Mouse (Mus musculus): ENCODE measurements at regions not wholly inside any gene's neighbourhood (a gene's known extent, or its start where the extent isn't known, plus 50 kb on each side); places are given as distances from the start of the nearest gene placed in this dataset.

DNA sequence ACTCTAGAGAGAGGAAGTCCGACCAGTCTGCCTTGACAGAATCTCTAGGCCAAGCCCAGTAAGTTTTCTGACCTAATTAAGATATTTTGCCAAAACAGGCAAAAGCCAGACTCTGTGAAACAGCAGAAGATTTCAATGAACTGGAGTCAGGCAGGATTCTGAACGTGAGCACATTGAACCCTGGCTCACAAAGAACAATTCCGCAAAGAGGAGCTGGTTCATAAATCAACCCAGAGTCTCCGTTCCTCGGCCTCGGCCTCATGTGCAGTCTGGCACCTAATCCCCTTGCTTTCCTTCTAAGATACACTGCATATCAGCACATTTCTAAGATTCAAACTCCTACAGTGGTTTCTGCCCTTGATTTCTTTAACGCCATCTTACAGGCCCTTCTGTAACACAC, 452.7 kb upstream of the Adamts9 start:
- intact Hi-C loops (cut with DNase I) = no loop called here

- intact Hi-C loops (cut with DNase I) = no loop called here
These were observed 452.0 kb upstream of the Adamts9 start for GRCm38 (mm10) chr6:93395296-93395695.

- intact Hi-C loops (cut with DNase I) = no loop called here
These were observed 450.3 kb upstream of the Adamts9 start for GRCm38 (mm10) chr6:93393551-93393950.

DNA sequence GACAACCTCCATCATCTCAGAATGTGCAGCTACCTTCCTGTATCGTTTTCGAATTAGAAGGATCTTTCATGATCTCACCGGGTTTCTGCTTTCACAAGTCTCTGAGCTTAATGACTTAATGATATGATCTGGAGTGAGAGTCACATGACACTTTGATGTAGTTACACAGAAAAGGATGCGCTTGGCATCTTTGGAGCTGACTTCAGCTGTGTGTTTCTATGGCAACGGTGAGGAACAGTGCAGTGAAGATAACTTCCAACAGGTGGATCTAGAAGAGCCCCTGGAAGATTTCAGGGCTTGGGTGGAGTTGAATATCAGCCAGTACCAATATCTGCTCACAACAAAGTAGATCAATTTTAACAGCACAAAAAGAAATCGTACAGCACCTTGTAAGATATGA, 449.1 kb upstream of the Adamts9 start:
- intact Hi-C loops (cut with DNase I) = no loop called here

DNA sequence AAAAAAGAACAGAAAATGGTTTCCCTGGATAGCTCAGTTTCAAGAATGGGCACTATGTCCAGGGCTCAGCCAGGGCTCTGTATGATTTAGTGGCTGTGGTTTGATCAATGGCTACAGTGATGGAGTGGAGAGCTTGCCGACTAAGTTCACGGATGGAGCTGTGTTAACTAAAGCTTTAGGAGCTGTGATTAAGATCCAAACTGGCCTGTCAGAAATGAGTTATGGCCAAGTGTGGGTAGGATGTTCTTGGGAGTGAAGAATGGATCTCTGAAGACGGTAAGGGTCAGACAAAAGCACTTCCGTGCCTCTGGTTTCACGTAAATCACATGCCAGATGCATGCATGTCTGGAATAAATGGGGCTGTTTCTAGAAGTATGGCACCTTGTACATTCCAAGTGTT, 447.9 kb upstream of the Adamts9 start:
- intact Hi-C loops (cut with DNase I) = no loop called here

- intact Hi-C loops (cut with DNase I) = no loop called here
These were observed 428.0 kb upstream of the Adamts9 start for GRCm38 (mm10) chr6:93371341-93371740.

DNA sequence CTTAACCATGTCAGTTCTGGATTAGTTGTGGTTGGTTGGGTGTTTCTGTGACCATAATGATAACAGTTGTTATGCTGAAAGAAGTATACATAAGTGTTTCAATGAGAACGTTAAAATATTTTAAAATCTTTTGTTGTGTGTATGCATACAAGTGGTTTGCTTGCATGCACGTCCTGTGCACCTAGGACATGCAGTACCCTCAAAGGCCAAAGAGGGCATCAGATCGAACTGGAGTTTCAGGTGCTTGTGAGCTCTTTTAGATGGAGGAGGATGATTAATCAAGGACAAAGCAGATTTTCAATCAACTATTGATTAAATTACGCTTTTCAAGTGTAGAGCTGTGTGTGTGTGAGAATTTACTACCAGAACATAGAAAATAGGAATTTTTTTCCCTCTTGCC, 420.6 kb upstream of the Adamts9 start:
- intact Hi-C loops (cut with DNase I) = no loop called here

- intact Hi-C loops (cut with DNase I) = no loop called here
These were observed 410.2 kb upstream of the Adamts9 start for GRCm38 (mm10) chr6:93353353-93354125.

- intact Hi-C loops (cut with DNase I) = no loop called here
These were observed 406.8 kb upstream of the Adamts9 start for GRCm38 (mm10) chr6:93349936-93350700.

GRCm38 (mm10) chr6:93348141-93348540, 404.8 kb upstream of the Adamts9 start:
- intact Hi-C loops (cut with DNase I) = no loop called here

- intact Hi-C loops (cut with DNase I) = no loop called here
These were observed 385.4 kb upstream of the Adamts9 start for GRCm38 (mm10) chr6:93328683-93329082.

DNA sequence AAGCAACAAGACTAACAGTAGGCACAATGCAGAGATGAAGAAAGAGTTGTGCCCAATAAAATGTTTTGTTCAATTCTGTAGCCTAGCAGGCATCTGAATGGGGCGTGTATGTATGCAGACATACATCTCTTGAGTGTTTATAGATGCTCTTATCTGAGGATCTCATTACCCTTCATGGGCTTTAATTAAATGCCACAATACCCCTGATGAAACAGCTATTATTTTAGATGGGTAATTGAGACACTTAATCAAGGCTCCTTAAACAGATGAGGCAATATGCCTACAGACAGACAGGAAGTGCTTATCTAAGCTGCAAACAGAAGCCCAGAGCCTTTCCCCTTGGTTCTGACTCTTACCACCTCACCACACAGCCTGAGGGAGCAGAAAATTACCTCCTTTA, 384.6 kb upstream of the Adamts9 start:
- intact Hi-C loops (cut with DNase I) = no loop called here

GRCm38 (mm10) chr6:93323881-93324280, 380.6 kb upstream of the Adamts9 start:
- intact Hi-C loops (cut with DNase I) = no loop called here

GRCm38 (mm10) chr6:93314625-93315024, 371.3 kb upstream of the Adamts9 start:
- intact Hi-C loops (cut with DNase I) = no loop called here

GRCm38 (mm10) chr6:93305176-93305575, 361.9 kb upstream of the Adamts9 start:
- intact Hi-C loops (cut with DNase I) = no loop called here

DNA sequence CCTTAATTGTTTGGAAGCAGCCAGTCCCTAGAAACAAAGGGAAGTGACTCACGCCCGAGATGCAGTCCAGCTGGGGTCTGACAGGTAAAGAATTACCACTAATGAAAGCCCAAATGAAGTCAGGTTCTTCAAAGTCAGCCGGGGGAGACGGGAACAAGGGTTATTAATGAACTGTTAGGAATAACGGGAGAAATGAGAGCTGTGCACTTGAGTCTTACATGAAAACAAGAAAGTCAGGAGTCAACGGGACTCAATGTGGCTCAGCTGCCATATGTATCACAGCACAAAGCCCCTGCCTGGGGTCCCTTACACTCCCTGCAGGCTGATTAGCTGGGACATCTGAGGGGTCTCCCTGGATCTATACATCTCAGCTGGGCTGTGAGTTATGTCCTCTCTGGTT, 354.7 kb upstream of the Adamts9 start:
- intact Hi-C loops (cut with DNase I) = no loop called here

GRCm38 (mm10) chr6:93291711-93292110, 348.4 kb upstream of the Adamts9 start:
- intact Hi-C loops (cut with DNase I) = no loop called here

DNA sequence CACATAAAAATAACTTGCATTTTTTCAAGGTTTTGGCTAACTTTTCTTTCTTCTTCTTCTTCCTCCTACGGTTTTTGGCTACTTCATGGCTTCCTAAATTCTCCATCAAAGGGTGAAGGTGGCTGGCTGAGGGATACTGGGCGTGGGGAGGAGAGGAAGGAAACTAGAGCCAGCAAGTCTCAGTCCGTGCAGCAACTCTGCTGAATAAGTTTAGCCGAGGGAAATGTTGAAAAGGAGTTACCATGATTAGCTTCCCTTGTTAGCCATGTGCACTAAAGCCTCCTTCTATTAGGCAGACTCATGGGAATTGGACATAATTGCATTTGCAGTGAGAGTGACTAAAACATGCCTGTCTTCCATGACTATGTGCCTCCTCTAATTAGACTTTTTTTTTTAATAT, 345.1 kb upstream of the Adamts9 start:
- intact Hi-C loops (cut with DNase I) = no loop called here

- intact Hi-C loops (cut with DNase I) = no loop called here
These were observed 342.5 kb upstream of the Adamts9 start for GRCm38 (mm10) chr6:93285796-93286195.

DNA sequence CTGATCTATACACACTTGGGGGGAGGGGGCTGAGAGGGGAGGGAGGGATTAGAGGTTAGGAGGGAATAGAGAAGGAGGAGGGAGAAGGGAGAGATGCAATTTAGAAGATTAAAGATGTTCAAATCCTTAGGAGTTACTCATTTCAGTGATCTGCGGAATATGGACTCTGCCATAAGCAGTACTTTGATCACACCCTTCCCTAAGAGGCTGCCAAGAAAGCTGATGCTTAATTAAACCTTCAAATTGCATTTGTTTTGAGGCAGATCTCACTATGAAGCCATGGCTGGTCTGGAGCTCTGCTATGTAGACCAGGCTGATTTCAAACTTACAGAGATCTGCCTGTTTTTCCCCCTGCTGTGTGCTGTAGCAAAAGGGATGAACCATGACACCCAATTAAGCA, 338.2 kb upstream of the Adamts9 start:
- intact Hi-C loops (cut with DNase I) = no loop called here

GRCm38 (mm10) chr6:93273917-93274513, 330.7 kb upstream of the Adamts9 start:
- intact Hi-C loops (cut with DNase I) = no loop called here

DNA sequence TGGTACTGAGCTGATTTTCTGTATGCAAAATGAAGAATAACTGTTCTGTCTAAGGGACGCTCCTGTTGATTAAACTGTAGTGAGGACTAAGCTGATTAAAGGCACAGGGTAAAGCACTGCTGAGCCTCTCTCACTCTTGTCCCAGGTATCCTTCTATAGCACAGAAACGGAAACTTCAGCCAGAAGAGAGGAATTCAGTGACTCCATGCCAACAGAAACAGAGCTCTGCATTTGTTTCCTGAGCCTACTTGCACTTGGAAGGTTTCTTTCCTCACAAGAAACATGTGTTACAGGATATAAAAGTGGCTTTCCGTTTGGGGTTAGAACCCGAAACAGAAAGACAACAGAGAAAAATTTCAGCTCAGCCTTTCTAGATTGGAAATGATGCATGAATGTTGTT, 328.9 kb upstream of the Adamts9 start:
- intact Hi-C loops (cut with DNase I) = no loop called here

Measured in adrenal gland (tissue).